Mouse (Mus musculus): ENCODE results near the gene Olfr1391. TPM values are rescaled to one million over a fixed set of nuclear protein-coding genes. Genes with fewer than 3 reads are reported as not detected.

The Olfr1391 gene
- polyA plus RNA-seq, 1 experiment from 2014 or later = not detected

DNA sequence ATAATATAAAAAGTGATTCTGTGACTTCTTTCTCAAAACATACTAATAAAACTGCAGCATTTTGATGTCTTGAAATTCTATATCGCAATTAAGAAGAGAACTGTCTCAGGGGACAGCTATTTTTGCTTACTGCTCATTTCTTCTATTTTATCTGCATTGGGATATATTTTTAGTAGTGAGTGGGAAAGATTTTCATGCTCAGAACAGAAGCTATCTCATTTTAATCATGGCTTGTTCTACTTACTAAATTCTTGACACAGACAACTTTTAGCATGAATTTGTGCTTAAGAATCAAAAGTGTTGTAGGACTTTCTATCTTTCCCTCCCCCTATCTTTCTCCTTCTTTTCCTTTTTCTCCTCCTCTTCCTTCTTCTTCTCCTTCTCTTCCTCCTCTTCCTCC is 7.1 kb downstream of the Olfr1391 start:
- H3K27ac ChIP-seq (ENCODE audit: low read length) = no peak overlapping the region
- H3K4me3 ChIP-seq (ENCODE audit: low read depth, low read length) = no peak overlapping the region
- H3K4me2 ChIP-seq (ENCODE audit: low read length) = no peak overlapping the region
- no peaks in the 10 kb centered on the region for H3K9me3 ChIP-seq (replicated peaks; ENCODE audit: control insufficient read depth, low read length, poor library complexity, severe bottlenecking)
- no peaks in the 10 kb centered on the region for H3K36me3 ChIP-seq (ENCODE audit: control insufficient read depth, insufficient read depth, low read length)
- no peaks in the 10 kb centered on the region for H3K4me1 ChIP-seq (ENCODE audit: control insufficient read depth, insufficient read depth, low read length)
- no peak for ATAC-seq
- H3K9ac ChIP-seq (ENCODE audit: low read depth, low read length) = no peak overlapping the region
- no peaks in the 10 kb centered on the region for H3K27me3 ChIP-seq (ENCODE audit: control insufficient read depth, insufficient read depth, low read depth, low read length)
- 80% methylated on average over 1 of the region's 1 CpGs for WGBS

DNA sequence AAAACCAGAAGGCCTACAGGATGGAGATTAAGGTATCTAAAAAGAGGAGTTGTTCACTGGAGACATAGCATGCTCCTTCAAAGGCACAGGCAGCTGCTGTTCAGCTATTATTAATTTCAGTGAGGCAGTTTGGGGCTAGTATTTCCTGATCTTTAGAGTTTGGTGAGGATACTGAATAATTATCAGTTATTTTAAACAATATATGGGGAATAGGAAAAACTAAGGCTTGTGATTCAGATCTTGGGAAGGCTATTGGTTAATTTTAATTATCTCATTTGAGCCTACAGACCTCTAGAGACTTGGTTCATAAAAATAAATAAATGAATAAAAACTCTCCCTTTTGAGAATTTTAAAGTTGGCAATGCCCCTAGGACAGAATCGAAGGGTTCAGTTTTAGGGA is 12.3 kb downstream of the Olfr1391 start, which contains the start of gene Olfr1390:
Gene Olfr1390 (plus strand): TSS at position 301 of the 400 bp plus-strand sequence.
- WGBS = 93% methylated on average over 1 of the region's 1 CpGs
- Histone ChIP-seq H3K9ac (ENCODE audit: low read depth, low read length) (no peak within 1 kb of the TSS), H3K4me2 (ENCODE audit: low read length) (no peak within 1 kb of the TSS), H3K4me1 (ENCODE audit: control insufficient read depth, insufficient read depth, low read length) (no peaks in the 10 kb centered on the region), H3K4me3 (ENCODE audit: low read depth, low read length) (no peak within 1 kb of the TSS), H3K36me3 (ENCODE audit: control insufficient read depth, insufficient read depth, low read length) (no peaks in the 10 kb centered on the region), H3K27ac (ENCODE audit: low read length) (no peak within 1 kb of the TSS), H3K9me3 (replicated peaks; ENCODE audit: control insufficient read depth, low read length, poor library complexity, severe bottlenecking) (no peaks in the 10 kb centered on the region), H3K27me3 (ENCODE audit: control insufficient read depth, insufficient read depth, low read depth, low read length) (no peaks in the 10 kb centered on the region)
- no peak for ATAC-seq

DNA sequence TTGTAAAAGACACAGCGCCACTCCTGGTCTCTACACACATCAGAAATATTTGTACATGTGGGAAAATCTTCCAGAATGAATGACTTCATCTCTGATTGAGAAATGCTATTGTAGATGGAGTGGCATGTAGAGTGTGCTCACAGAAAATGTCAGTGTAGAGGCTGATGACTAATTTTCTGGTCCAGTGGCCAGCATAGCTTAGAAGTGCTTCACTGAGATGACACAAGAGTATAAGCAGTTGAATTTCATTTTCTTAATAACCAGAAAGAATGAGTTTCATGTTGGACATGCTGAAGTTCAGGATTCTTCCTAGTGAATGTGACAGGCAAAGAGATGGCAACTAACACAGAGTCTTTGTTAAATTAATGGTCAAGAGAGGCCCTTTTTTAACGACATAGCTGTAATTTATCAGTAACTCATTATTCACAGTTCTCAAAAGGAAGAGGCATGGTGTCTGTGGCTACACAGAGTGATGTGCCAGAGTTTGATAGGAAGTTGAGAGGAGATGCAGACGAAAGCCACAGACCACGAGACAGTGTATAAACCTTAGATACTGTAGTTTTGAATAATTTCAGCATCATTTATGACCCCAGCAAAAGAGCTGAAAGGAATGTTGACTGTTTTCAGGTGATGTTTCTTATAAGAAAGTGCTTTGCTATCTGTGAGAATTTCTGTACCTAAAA is 14.7 kb downstream of the Olfr1391 start:
- Histone ChIP-seq H3K9me3 (replicated peaks; ENCODE audit: control insufficient read depth, low read length, poor library complexity, severe bottlenecking) (no peaks in the 10 kb centered on the region), H3K4me3 (ENCODE audit: low read depth, low read length) (no peak overlapping the region), H3K4me1 (ENCODE audit: control insufficient read depth, insufficient read depth, low read length) (no peaks in the 10 kb centered on the region), H3K36me3 (ENCODE audit: control insufficient read depth, insufficient read depth, low read length) (no peaks in the 10 kb centered on the region), H3K9ac (ENCODE audit: low read depth, low read length) (no peak overlapping the region), H3K27ac (ENCODE audit: low read length) (no peak overlapping the region), H3K27me3 (ENCODE audit: control insufficient read depth, insufficient read depth, low read depth, low read length) (no peaks in the 10 kb centered on the region), H3K4me2 (ENCODE audit: low read length) (no peak overlapping the region)
- no peak for ATAC-seq
- WGBS = 74% methylated on average over 4 of the region's 4 CpGs

Other genes starting within 250 kb of the Olfr1391 start
- 0.52 and 0.53 TPM in 2 replicates for gene Ifi47, start 246.2 kb upstream of the Olfr1391 start, polyA plus RNA-seq (2015; fragmentation: Nextera tagmentation; extraction: Ambion mirVana)
- gene Olfr1396, start 207.9 kb upstream of the Olfr1391 start, polyA plus RNA-seq (2015; fragmentation: Nextera tagmentation; extraction: Ambion mirVana) = not detected in 2 replicates
- gene Olfr1395, start 180.5 kb upstream of the Olfr1391 start, polyA plus RNA-seq (2015; fragmentation: Nextera tagmentation; extraction: Ambion mirVana) = not detected in 2 replicates
- gene Olfr1394, start 168.4 kb upstream of the Olfr1391 start, polyA plus RNA-seq (2015; fragmentation: Nextera tagmentation; extraction: Ambion mirVana) = not detected in 2 replicates
- 0.10 and 0.39 TPM in 2 replicates for gene Btnl9, start 135.6 kb upstream of the Olfr1391 start, polyA plus RNA-seq (2015; fragmentation: Nextera tagmentation; extraction: Ambion mirVana)
- gene Zfp62, start 119.5 kb upstream of the Olfr1391 start, polyA plus RNA-seq (2015; fragmentation: Nextera tagmentation; extraction: Ambion mirVana) = 38.6 and 43.4 TPM in 2 replicates
- gene Mgat1, start 78.6 kb upstream of the Olfr1391 start, polyA plus RNA-seq (2015; fragmentation: Nextera tagmentation; extraction: Ambion mirVana) = 33.5 and 34.3 TPM in 2 replicates
- gene Olfr1393, start 44.4 kb upstream of the Olfr1391 start, polyA plus RNA-seq (2015; fragmentation: Nextera tagmentation; extraction: Ambion mirVana) = not detected in 2 replicates
- gene Olfr1392, start 37.5 kb upstream of the Olfr1391 start, polyA plus RNA-seq (2015; fragmentation: Nextera tagmentation; extraction: Ambion mirVana) = not detected in 2 replicates
- gene Olfr10, start 18.0 kb upstream of the Olfr1391 start, polyA plus RNA-seq (2015; fragmentation: Nextera tagmentation; extraction: Ambion mirVana) = not detected in 2 replicates
- gene Olfr1390, start 12.4 kb downstream of the Olfr1391 start, polyA plus RNA-seq (2015; fragmentation: Nextera tagmentation; extraction: Ambion mirVana) = not detected in 2 replicates
- gene Olfr1389, start 100.3 kb downstream of the Olfr1391 start, polyA plus RNA-seq (2015; fragmentation: Nextera tagmentation; extraction: Ambion mirVana) = not detected in 2 replicates
- 0.09 TPM in 1 of 2 replicates, not detected in the other for gene Olfr1388, start 113.9 kb downstream of the Olfr1391 start, polyA plus RNA-seq (2015; fragmentation: Nextera tagmentation; extraction: Ambion mirVana)
- not detected in 2 replicates for gene Olfr1387, start 132.6 kb downstream of the Olfr1391 start, polyA plus RNA-seq (2015; fragmentation: Nextera tagmentation; extraction: Ambion mirVana)
- not detected in 2 replicates for gene Olfr1386, start 142.3 kb downstream of the Olfr1391 start, polyA plus RNA-seq (2015; fragmentation: Nextera tagmentation; extraction: Ambion mirVana)
- gene Olfr1385, start 166.3 kb downstream of the Olfr1391 start, polyA plus RNA-seq (2015; fragmentation: Nextera tagmentation; extraction: Ambion mirVana) = not detected in 2 replicates
- not detected in 2 replicates for gene Olfr1384, start 184.0 kb downstream of the Olfr1391 start, polyA plus RNA-seq (2015; fragmentation: Nextera tagmentation; extraction: Ambion mirVana)
- gene Olfr1383, start 196.9 kb downstream of the Olfr1391 start, polyA plus RNA-seq (2015; fragmentation: Nextera tagmentation; extraction: Ambion mirVana) = not detected in 2 replicates
- not detected in 2 replicates for gene Olfr1382, start 205.5 kb downstream of the Olfr1391 start, polyA plus RNA-seq (2015; fragmentation: Nextera tagmentation; extraction: Ambion mirVana)
- gene Olfr1381, start 220.7 kb downstream of the Olfr1391 start, polyA plus RNA-seq (2015; fragmentation: Nextera tagmentation; extraction: Ambion mirVana) = not detected in 2 replicates
- gene Olfr1380, start 234.1 kb downstream of the Olfr1391 start, polyA plus RNA-seq (2015; fragmentation: Nextera tagmentation; extraction: Ambion mirVana) = not detected in 2 replicates

All from midbrain, embryonic 16.5 days (tissue).